Mouse (Mus musculus): ENCODE results near the gene Gm39566.

DNA sequence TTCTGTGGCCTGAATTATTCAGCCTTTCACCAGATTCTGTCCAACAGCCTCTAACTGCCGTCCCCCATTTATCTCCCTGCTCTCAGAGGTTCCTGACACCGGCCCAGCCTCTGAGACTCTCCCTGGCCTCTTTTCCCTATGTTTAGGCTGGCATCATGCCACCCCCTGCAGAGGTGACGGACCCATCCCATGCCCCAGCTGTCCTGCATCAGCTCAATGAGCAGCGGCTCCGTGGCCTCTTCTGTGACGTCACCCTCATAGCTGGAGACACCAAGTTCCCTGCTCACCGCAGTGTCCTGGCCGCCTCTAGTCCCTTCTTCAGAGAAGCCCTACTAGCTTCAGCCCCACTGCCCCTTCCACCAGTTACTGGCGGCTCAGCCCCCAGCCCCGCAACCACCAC is 39.4 kb downstream of the Gm39566 start:
- TF ChIP-seq POLR2A (IDR thresholded peaks at IDR 0.05; ENCODE audit: insufficient read depth, low read length) (no peak), CTCF (IDR thresholded peaks at IDR 0.05; ENCODE audit: low read depth, low read length) (no peak), EP300 (IDR thresholded peaks at IDR 0.05; ENCODE audit: insufficient read depth, low read depth, low read length) (no peak)
